Mouse (Mus musculus) embryo, embryonic 9.5 days (tissue): ENCODE measurements around the gene Amn1.
"Not testable (repeated sequence)": the region's sequence is repeated elsewhere in the genome, so short reads cannot be mapped to it uniquely, and the experiment has no call there.

Experiments used
- DNase-seq: peaks from one replicate; pipeline ENCODE4 v3.0.0-alpha.2; 2017; ENCODE audit errors: extremely low spot score

Amn1 gene

DNA sequence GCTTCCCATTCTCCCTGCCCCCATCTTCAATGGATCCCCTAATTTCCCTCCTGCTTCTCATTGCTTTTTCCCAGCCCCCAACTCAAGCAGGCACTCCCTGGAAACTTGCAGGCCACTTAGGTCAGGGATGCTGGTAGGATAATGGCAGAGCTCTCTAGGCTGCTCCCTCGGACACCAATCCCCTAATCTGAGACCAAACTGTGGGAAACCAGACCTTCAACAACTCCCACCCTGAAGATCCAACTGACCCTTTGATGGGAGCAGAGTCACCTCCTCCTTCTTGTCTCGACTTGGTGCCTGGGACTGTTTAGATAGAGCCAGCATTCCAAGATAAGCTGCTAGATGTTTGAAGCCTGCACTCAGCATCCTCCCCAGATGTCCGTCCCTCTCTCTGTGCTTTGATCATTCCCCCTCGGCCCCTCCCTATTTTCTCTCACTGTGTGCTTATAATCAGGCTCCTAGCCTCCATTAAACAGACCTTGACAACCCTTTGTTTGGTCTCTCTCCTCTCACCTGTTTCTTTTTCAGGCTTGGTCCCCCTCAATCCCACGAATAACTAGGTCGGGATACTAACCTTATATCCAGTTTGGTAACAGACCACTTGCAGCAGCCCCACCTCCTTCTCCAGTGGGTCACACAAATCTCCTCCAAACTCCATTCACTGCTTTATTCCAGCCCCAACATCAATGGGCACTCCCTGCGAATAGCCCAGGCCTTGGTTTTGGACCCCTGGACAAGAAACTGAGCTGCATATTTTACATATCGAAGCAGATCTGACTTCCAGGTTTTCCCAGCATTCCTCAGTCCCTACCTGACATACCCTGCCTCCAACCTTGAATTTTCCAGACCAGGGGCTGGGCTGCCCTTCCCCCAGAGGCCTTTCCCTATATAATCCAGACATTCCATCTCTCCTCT, 34.1 kb downstream of the Amn1 start:
- DNase-seq: peak; percentile 56

DNA sequence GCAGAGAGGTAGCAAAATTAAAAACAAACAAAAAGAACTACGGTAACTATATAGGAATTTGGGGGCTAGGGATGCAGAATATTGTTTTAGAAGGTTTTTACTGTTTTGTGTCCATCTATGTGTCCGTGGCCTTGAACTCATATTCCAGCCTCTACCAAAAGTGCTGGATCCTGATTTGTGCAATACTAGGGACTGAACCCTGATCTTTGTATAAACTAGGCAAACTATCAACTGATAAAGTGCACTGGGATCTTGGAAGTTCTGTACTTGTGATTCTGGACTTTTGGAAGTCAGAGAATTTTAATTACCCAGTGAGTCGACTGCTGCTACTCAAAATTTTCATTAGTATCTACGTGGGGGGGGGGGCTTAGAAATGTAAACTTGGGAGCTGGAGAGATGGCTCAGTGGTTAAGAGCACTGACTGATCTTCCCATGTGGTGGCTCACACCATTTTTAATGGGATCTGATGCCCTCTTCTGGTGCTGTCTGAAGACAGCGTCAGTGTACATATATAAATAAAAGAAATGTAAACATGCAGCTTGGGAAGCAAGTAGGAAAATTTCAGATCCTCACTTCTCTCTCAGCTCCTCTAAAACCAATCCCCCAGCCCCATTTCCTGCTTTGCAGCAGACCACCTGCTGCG, 34.9 kb downstream of the Amn1 start:
- no peak for DNase-seq

DNA sequence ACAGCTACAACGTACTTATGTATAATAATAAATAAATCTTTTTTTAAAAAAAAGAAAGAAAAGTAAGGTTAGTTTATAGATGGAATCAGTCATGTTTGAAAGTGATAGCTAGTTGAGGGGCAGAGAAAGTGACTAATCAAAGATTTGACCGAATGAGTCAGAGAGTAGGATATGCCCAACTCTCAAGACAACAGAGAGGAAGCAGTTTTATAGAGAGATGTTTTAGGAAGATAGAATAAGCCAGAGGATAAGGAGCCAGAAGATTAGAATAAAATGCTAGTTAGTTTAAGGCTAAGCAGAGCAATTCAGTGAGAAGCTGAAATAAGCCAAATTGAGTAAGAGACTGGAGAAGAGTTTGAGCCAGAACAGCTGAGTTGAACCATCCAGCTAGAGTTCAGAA, 36.4 kb downstream of the Amn1 start:
- DNase-seq: no peak

DNA sequence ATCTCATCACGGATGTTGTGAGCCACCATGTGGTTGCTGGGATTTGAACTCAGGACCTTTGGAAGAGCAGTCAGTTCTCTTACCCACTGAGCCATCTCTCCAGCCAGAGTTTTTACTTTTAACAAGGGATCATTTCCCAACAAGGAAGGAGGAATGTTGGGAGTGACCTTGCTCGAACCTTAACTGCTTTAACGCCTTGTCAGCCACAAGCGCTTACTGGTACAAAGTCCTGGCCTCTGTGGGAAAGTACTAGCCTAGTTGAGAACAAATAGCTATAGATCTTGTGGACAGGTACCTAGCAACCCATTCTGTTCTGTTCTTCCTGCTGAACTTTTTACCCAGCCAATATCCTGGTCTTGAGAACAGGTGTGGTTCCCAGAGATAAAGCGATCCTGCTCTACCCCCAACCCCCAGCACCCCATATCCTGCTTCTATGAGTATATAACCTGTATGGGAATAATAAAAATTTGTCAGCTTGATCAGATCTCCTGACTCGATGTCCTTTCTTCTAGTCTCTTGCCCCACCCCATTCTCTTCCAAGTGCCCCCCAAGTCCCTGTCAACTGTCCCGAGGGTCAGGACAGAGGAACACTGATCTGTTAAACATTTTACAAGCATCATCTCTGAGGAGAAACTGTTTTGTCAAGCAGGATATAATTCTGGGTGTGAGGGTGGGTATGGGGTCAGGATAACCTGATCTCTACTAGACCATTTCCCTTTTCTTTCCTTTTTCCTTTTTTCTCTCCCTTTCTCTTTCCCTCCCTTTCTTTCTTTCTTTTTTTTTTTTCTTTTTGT, 39.9 kb downstream of the Amn1 start:
- no peak for DNase-seq

DNA sequence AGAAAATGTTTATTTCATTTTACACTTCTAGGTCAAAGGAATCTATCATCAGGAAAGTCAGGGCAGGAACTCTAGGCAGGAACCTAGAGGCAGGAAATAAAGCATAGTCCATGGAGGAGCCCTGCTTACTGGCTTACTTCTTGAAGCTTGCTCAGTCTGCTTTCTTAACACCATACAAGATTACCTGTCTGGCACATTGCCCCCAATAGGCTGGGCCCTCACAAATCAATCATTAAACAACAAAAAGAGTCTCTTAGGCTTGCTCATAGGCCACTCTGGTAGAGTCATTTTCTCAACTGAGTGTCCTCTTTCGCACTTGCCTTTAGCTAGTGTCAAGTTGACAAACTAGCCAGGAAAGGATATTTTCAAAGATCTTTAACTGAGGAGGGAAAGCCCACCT, 43.4 kb downstream of the Amn1 start:
- DNase-seq: no peak

DNA sequence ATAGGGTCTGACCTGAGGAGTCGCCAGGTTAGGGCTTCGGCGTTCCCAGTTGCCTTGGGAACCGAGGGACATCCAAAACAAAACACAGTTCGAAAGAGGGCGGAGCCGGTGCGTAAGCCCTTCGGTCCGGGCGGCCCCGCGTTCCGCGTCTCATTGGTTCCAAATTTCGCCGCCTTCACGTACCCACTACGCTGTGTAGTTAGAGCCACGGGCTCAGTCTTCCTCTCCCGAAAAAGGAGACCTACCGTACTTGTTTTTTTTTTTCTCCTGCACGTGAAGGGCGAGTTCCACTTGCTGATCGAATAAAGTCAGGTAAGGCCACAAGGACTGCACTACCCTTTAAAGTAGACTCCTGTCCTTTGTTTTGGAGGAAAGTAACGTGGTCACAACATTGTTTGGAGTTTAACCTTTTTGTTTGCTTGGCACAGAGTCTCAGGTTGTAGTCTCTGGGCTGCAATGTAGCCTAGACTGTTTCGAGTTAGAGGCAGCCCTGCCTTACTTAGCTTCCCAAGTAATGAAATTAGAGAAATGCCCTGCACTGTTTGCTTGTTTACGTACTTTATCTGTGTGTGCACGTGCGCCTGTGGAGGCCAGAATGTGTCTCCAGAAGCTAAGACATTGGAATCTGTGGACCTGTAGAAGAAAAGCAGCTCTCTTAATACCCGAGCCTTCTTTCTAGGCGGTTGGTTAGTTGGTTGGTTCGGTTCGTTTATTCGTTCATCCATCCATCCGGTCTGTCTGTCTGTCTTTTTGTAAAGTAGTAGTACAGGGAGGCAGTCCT, 46.9 kb downstream of the Amn1 start:
- DNase-seq: peak; percentile 90

DNA sequence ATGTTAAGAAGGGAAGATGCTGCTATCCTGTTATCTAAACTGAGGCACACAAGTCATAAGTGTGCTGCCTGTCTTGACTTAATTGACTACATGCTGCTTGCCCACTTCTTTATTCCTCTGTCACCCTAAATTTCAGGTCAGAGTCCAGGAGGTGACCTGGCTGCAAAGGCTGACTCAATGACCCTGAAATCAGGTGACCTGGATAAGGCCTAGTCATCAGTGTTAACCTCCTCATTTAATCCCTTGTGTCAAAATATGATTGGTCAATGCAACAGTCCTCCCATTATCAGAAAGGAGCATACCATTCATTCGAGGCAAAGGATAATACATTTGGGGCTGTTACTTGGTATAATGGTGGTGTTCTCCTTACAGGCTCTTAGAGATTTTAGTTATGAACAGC, 49.0 kb downstream of the Amn1 start, which contains the start of gene Etfbkmt:
Gene Etfbkmt (plus strand): TSS at position 379 of the 400 bp plus-strand sequence.
- no peak for DNase-seq

DNA sequence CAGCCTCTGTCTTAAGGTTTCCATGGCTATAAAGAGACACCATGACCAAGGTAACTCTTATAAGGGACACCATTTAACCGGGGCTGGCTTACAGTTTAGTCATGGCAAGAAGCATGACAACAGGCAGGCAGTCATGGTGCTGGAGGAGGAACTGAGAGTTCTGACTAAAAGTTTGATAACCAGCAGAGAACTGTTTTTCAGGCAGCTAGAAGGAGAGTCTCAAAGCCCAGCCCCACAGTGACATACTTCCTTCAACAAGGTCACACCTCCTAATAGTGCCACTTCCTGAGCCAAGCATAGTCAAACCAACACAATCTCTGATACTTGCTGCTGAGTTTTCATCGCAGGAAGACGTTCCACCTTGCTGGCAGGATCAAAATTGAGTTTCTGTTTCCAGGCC, 49.5 kb downstream of the Amn1 start:
- DNase-seq: no peak

DNA sequence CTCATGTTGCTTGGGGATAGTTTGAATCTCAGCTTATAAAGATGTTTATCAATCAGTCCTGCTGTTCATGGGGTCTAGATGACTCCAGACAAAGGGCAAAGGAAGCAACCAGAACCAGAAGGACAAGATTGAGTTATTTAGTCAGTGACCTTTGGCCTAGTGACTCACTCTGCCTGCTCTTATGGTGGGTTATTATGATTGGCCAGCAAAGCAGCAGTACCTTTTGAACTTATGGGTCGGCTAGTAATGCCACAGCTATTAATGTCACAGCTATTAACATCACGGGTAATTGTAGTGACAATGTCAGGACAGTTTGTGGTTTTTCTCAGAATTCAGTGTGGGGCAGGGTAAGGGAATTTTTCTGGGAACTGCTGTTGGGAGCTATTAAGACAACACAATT, 50.6 kb downstream of the Amn1 start:
- DNase-seq: no peak

DNA sequence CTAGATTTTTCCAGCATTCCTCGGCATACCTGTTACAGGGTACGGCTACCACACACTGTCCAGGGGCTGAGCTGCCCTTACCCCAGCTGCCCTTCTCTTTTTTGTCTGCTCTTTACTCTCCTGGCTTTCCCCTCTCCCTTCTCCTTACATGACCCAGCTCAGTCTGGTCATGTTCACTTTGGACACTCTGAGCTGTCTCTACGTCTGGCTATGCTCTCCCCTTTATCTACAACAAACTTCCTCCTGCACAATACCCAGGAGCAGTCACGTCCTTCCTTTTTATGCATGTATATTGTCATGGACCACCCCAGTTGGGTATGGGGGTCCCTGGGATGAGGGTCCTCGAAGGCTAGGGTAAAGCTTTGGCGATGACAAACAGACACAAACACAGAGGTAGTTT, 52.9 kb downstream of the Amn1 start:
- no peak for DNase-seq

DNA sequence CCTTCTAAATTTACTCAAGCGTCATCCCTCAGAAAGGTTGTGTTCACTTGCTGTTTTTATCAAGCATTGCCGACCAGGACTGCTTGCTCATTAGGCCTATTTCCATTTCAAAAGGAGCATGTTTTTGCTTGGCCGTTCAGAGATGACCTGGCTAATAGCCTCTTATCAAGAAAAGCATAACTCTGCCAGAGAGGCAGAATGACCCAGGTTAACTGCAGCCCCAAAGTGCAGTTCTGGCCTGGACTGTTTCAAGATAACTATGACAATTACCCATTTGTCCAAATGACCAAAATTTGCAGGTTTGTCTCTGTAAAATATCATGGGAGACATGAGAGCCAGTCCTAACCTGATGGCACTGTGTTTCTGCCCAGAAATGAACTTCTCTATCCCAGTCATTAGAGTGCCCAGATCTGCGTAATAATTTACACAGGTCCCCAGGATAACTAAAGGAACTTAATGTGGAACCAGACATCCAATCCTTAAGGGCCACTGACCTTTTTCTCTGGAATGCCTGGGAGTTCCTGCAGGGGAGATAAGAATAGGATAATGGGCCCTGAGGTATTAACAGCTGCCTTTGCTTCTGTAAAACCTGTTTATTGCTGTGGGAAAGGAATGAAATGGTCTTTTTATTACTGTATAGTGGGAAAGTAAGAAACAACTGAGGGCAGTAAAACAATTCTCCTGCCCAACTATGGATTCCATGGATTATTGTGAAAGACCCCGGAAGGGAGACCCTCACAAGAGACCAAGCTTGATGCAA, 53.9 kb downstream of the Amn1 start:
- no peak for DNase-seq

DNA sequence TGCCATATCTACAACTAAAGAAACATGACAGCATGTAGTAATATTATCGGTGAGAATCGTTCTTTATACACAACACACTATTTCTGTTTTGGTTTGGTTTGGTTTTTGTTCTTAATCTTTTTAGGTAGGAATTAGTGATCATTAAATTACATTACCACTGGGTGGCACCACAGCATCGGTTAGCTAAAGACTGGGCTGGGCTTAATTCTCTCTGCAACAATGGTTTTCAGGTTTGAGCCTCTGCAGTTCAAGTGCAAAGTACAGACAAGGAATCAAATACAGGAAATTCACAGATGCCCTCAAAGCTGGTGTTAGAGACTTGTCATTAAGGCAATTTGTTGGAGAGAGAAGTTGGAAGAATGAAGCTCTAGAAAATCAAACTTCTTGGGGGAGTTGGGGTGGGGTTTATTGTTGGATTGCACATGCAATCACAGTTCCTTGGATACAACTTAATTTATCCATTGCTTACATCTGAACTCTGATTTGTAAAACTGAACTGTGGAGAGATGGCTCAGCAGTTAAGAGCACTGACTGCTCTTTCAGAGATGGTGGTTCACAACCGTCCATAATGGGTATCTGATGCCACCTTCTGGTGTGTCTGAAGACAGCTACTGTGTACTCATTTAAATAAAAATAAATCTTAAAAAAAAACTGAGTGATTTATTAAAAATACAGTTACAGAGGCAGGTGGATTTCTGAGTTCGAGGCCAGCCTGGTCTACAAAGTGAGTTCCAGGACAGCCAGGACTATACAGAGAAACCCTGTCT, 56.0 kb downstream of the Amn1 start:
- peak; percentile 72 for DNase-seq

DNA sequence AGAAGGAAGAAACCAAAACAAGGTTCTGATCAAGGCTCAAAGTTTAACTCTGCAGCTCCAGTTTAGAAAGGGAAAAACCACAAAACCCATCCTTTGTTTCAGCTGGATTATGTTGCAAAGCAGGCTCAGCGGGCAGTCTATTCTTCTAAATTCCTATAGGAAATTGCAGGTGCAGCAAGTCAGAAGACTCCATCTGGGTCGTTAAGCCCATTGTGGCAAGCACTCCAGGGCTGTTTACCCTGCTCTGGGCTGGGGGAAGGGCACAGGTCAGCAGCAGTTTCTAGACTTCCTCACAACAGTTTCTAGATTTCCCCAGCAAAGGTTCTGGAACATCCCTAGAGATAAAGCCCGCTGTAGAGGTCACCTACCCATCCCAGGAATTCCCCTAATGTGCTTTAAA, 57.4 kb downstream of the Amn1 start:
- DNase-seq: no peak

DNA sequence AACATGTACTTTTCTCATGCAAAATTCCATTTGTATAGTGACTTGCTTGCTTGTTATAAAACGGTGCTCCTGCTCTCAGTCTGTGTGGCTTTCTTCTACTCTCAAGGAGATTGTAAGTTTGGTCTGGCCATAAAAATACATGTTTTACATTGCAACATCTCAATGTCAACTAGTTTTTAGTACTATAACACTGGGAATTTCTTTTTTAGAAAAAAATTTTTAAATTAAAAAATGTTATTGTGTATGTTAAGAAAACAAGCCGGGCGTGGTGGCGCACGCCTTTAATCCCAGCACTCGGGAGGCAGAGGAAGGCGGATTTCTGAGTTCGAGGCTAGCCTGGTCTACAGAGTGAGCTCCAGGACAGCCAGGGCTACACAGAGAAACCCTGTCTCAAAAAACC, 58.6 kb downstream of the Amn1 start, which contains the start of gene Gm10203:
Gene Gm10203 (plus strand): TSS at position 301 of the 400 bp plus-strand sequence.
- not testable (repeated sequence) for DNase-seq

DNA sequence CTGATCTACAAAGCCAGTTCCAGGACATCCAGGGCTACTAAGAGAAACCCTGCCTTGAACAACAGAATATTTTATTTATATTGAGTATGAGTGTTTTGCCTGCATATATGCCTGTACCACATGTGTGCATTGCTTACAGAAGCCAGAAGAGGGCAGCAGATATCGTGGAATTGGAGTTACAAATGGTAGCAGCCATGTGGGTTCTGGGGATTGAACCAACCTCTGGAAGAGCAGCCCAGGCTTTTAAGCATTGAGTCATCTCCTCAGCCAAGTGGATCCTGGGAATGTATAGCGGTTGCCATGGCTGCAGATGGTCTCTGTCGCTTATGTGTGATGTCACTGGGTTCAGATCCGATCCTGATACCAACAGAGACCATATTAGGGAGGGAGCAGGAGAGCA, 61.8 kb downstream of the Amn1 start:
- DNase-seq: no peak

DNA sequence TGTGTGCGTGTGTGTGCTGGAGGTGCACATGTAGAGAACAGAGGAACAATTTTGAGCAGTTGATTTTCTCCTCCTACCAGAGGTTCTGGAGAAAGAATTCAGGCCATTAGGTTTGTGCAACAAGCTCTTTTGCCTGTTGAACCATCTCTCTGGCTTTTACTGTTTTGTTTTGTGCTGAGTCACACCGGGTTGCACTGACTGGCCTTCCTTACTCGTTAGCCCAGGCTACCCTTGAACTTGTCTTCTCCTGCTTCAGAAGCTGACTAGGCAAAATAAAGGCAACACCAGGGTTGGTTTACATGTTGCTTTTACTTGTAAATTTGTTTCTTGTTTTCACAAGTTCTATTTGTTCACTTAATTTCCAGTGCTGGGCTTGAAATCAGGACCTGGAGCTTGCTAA, 65.5 kb downstream of the Amn1 start:
- DNase-seq: no peak

DNA sequence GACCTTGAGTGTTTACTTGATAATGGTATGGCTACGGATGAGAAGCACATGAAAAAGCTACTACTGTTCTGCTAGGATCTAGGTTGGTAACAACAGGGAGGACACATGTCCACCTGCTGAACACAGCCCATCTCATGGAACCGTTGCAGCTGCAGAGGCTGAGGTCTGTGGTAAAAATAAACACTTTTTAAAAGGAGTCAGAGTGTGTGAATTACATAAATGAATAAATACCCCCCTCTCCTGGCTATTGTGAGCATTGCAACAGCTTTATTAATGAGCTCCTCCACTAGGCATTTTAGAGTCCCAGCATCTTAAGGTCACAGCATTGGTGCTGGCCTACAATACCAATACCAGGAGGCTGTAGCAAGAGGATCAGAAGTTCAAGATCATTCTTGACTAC, 68.7 kb downstream of the Amn1 start:
- DNase-seq: peak; percentile 74

DNA sequence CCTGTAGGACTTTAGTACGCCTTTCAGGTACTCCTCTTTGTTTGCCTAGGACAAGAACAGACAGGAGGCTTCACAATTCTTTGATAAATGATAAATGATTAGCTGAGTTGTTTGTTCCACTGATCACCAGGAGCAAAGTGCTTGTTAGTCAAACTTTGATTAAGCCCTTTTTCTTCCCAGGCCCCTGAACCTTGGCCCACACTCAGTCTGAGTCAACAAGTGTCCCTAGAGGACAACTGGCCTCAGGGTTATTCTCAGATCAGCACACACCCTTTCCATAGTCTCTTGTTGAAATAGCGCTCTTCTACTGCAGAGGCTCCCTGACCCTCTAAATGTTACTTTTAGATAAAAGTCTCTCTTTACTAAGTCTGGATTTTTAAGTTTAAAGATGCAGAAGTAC, 69.6 kb downstream of the Amn1 start:
- no peak for DNase-seq

DNA sequence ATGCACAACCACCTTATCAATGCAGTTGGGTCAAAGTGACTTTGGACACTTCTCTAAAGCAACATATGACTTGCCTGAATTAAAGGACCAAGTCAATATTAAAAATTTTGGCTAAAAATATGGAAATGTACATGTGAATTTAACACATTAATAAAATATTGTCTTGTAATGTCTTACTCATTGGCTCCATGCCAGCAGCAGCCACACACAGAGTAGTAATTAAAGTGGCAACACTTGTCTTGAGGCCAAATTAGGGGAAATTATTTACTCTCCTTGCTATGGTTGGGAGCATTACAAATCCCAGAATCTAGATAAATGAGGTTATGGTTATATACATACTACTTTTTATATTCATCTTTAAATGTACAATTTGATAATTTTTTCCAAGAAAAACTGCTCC, 71.5 kb downstream of the Amn1 start:
- no peak for DNase-seq

DNA sequence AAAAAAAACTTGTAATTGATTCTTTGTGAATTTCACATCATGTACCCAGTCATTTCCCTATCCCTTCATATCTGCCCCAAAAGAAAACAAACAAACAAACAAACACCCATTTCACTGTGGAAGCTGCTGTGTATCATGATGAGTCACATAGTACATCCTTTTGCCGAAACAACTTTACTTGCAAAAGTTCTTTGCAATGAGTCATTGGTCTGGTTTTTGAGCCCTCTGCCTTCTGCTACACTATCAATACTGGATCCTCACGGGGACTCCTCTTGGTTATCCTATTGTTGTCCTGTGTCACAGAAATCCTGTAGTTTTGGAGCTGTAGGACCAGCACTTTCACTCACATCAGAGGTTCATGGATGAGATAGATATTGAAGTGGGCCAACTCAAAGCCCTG, 79.6 kb downstream of the Amn1 start:
- DNase-seq: no peak
